Mouse (Mus musculus) heart, embryonic 12.5 days (tissue): Measurements from ENCODE around the gene Slc30a10. TPM values are rescaled to one million over a fixed set of nuclear protein-coding genes. Genes with fewer than 3 reads are reported as not detected.
A peak's percentile ranks its signal among the peaks of the same experiment; 100 is the strongest.

Source experiments
- ATAC-seq: fragments of 200-750 bp; cut with Nextera tagmentation; 2 replicates; pipeline ENCODE4 v1.8.0; 2017; ENCODE audit warnings: moderate TSS enrichment, moderate library complexity; ENCODE audit not compliant: insufficient number of reproducible peaks, low FRiP score
- H3K27ac ChIP-seq: fragments of 300-500 bp; sonication (generic); 2 replicates; pipeline ENCODE4 v1.5.1; 2016; ENCODE audit warnings: mild to moderate bottlenecking, moderate library complexity; ENCODE audit not compliant: poor library complexity, severe bottlenecking
- H3K27me3 ChIP-seq: fragments of 300-500 bp; sonication (generic); replicated peaks from 2 replicates; pipeline ENCODE4 v1.6.1; 2016; ENCODE audit warnings: mild to moderate bottlenecking, moderate library complexity
- H3K36me3 ChIP-seq: fragments of 300-500 bp; sonication (generic); 2 replicates; pipeline ENCODE4 v1.6.1; 2016; ENCODE audit warnings: mild to moderate bottlenecking, moderate library complexity
- H3K4me1 ChIP-seq: fragments of 300-500 bp; sonication (generic); replicated peaks from 2 replicates; pipeline ENCODE4 v1.6.1; 2016; ENCODE audit warnings: mild to moderate bottlenecking
- H3K4me2 ChIP-seq: fragments of 300-500 bp; sonication (generic); 2 replicates; pipeline ENCODE4 v1.6.1; 2016; ENCODE audit warnings: mild to moderate bottlenecking, moderate library complexity
- H3K4me3 ChIP-seq: fragments of 300-500 bp; sonication (generic); 2 replicates; pipeline ENCODE4 v1.5.1; 2016; ENCODE audit warnings: mild to moderate bottlenecking
- H3K9ac ChIP-seq: fragments of 300-500 bp; sonication (generic); 2 replicates; pipeline ENCODE4 v1.6.1; 2016; ENCODE audit warnings: mild to moderate bottlenecking, moderate library complexity
- H3K9me3 ChIP-seq: fragments of 300-500 bp; sonication (generic); replicated peaks from 2 replicates; pipeline ENCODE4 v1.6.1; 2016; ENCODE audit warnings: mild to moderate bottlenecking, moderate library complexity
- WGBS: fragments of 180-500 bp; shearing (Covaris S2); methylation state at CpG from one replicate; pipeline ENCODE4 v1.1.7; 2016; 5-methylcytosine and 5-hydroxymethylcytosine counted together
- polyA plus RNA-seq: library from polyadenylated mRNA; unstranded; fragments of >200 nt; fragmentation: Nextera tagmentation; extraction: Ambion mirVana; gene quantifications from 2 replicates; pipeline ENCODE4 v1.2.1, GENCODE M21; 2016

Slc30a10 gene
- polyA plus RNA-seq, 1 experiment from 2014 or later, result 1.8 TPM

GRCm38 (mm10) chr1:185438841-185439580 lies 15.6 kb upstream of the Slc30a10 start:
- Histone ChIP-seq H3K36me3 (no peaks in the 10 kb centered on the region), H3K4me2 (no peak overlapping the region), H3K27ac (no peak overlapping the region), H3K9ac (no peak overlapping the region), H3K9me3 (no peaks in the 10 kb centered on the region), H3K27me3 (peaks cover 11% of the 10 kb centered on the region; the same call in 1 of the 2 replicates), H3K4me1 (no peaks in the 10 kb centered on the region), H3K4me3 (no peak overlapping the region)
- WGBS, result 64% methylated on average over 9 of the region's 9 CpGs
- ATAC-seq, result no peak

- Histone ChIP-seq H3K9ac (no peak overlapping the region), H3K9me3 (no peaks in the 10 kb centered on the region)
- 69% methylated on average over 18 of the region's 18 CpGs for WGBS
Measured at GRCm38 (mm10) chr1:185441703-185442472, 12.8 kb upstream of the Slc30a10 start.

DNA sequence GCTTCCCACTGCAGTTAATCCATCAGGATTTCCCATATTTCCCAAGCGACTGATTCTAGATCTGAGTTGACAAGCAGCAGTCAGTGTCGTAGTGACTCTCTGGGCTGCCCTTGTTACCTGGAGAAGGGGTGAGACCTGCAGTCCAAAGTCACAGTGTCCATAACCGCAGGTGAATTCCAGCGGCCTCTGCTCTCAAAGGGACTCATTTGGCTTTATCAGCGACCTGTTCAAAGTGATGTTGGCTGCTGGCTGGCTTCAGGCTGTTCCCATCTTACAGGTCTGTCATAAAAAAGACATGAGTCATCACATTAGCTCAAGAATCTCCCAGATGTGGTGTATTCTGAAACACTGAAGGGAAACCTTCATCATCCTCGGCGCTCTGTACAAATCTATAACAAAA lies 5.7 kb upstream of the Slc30a10 start:
- no peaks in the 10 kb centered on the region for H3K36me3 ChIP-seq
- H3K27ac ChIP-seq, result no peak overlapping the region
- H3K9ac ChIP-seq, result no peak overlapping the region
- no peak overlapping the region; the same call in 1 of the 2 replicates for H3K4me2 ChIP-seq
- no peaks in the 10 kb centered on the region for H3K9me3 ChIP-seq
- H3K4me1 ChIP-seq, result no peaks in the 10 kb centered on the region
- H3K4me3 ChIP-seq, result no peak overlapping the region
- ATAC-seq, result no peak
- peaks cover 14% of the 10 kb centered on the region for H3K27me3 ChIP-seq
- 81% methylated on average over 7 of the region's 7 CpGs for WGBS

More at GRCm38 (mm10) chr1:185441703-185442472, 12.8 kb upstream of the Slc30a10 start:
- Histone ChIP-seq H3K27me3 (no peaks in the 10 kb centered on the region), H3K4me2 (no peak overlapping the region), H3K36me3 (no peaks in the 10 kb centered on the region), H3K27ac (no peak overlapping the region), H3K4me3 (no peak overlapping the region), H3K4me1 (no peaks in the 10 kb centered on the region)
- ATAC-seq, result no peak

DNA sequence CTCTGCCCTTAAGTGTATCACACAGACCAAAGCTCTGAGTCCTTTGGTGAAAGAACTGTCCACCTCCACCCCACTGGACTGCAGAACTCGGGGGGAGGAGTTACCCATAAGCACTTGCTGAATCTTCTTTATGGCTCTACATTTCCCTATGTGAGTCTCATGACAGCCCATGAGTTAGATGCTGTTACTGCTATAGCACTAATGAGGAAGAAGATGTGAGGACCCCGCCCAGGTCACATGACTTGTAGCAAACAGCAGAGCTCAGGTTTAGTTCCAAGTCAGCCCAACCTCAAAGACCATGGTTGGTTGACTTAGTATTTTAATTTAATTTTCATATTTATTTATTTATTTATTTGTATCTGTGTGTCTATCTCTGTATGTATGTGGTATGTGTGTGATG lies 4.9 kb upstream of the Slc30a10 start:
- peak; percentile 8; the same call in 1 of the 2 replicates for ATAC-seq
- Histone ChIP-seq H3K4me3 (no peak overlapping the region), H3K4me2 (peak overlapping the region; percentile 13; the same call in 1 of the 2 replicates), H3K36me3 (no peaks in the 10 kb centered on the region), H3K9ac (no peak overlapping the region), H3K27me3 (peaks cover 22% of the 10 kb centered on the region), H3K9me3 (no peaks in the 10 kb centered on the region), H3K4me1 (no peaks in the 10 kb centered on the region), H3K27ac (no peak overlapping the region)
- 69% methylated on average over 2 of the region's 2 CpGs for WGBS

GRCm38 (mm10) chr1:185451077-185451476 lies 3.6 kb upstream of the Slc30a10 start:
- ATAC-seq, result 0 out of 2 replicates have a peak, but pooled peaks have one; percentile 36
- 74% methylated on average over 8 of the region's 8 CpGs for WGBS
- no peaks in the 10 kb centered on the region for H3K36me3 ChIP-seq
- no peaks in the 10 kb centered on the region for H3K9me3 ChIP-seq
- peak overlapping the region; percentile 14; the same call in 1 of the 2 replicates for H3K4me2 ChIP-seq
- H3K27me3 ChIP-seq, result peaks cover 35% of the 10 kb centered on the region
- H3K4me3 ChIP-seq, result peak overlapping the region; percentile 19
- peaks cover 4% of the 10 kb centered on the region for H3K4me1 ChIP-seq
- H3K27ac ChIP-seq, result no peak overlapping the region
- no peak overlapping the region for H3K9ac ChIP-seq

- WGBS, result 75% methylated on average over 3 of the region's 3 CpGs
- peaks cover 39% of the 10 kb centered on the region for H3K27me3 ChIP-seq
- H3K36me3 ChIP-seq, result no peaks in the 10 kb centered on the region
- H3K9me3 ChIP-seq, result no peaks in the 10 kb centered on the region
- H3K4me1 ChIP-seq, result peaks cover 4% of the 10 kb centered on the region
- H3K4me3 ChIP-seq, result peak overlapping the region; percentile 19
- no peak overlapping the region for H3K27ac ChIP-seq
- H3K9ac ChIP-seq, result no peak overlapping the region
- H3K4me2 ChIP-seq, result 0 out of 2 replicates have a peak overlapping the region, but pooled peaks have one; percentile 14
- peak; percentile 30; the same call in 1 of the 2 replicates for ATAC-seq
Measured at GRCm38 (mm10) chr1:185451495-185451894, 3.2 kb upstream of the Slc30a10 start.

DNA sequence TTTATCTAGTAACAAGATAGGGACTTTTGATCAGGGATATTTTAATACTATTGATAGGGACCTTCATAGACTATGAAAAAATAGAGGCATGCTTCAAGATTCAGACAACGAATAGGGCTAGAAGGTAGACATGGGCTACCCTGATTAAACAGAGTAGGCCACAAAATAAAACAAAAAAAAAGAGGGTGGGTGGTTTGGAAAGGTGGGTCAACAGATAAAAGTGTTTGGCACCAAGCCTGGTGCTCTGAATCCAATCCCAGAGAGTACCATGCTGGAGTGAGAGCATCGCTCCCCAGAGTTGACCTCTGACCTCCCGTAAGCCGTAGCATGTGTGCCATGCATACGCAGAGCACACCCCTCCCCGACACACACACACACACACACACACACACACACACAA lies 2.2 kb upstream of the Slc30a10 start:
- Histone ChIP-seq H3K4me2 (no peak overlapping the region), H3K27me3 (peaks cover 49% of the 10 kb centered on the region), H3K4me3 (no peak overlapping the region), H3K9ac (no peak overlapping the region), H3K36me3 (no peaks in the 10 kb centered on the region), H3K4me1 (peaks cover 4% of the 10 kb centered on the region), H3K9me3 (no peaks in the 10 kb centered on the region), H3K27ac (no peak overlapping the region)
- ATAC-seq, result no peak
- 86% methylated on average over 6 of the region's 6 CpGs for WGBS

- 26% methylated on average over 4 of the region's 4 CpGs for WGBS
- Histone ChIP-seq H3K36me3 (no peaks in the 10 kb centered on the region), H3K9me3 (0 out of 2 replicates have a peak, but pooled peaks cover 5% of the 10 kb centered on the region), H3K4me3 (peak overlapping the region; percentile 63), H3K27me3 (peaks cover 58% of the 10 kb centered on the region), H3K4me1 (peaks cover 4% of the 10 kb centered on the region), H3K4me2 (peak overlapping the region; percentile 99), H3K27ac (no peak overlapping the region), H3K9ac (no peak overlapping the region)
- no peak for ATAC-seq
Measured at GRCm38 (mm10) chr1:185454144-185454543, 504 bp upstream of the Slc30a10 start.

- peak; percentile 53 for ATAC-seq
- WGBS, result under 1% methylated on average over 70 of the region's 71 CpGs
- peak overlapping the region; percentile 63 for H3K4me3 ChIP-seq
- H3K27ac ChIP-seq, result peak overlapping the region; percentile 53
- H3K4me1 ChIP-seq, result peaks cover 4% of the 10 kb centered on the region
- no peaks in the 10 kb centered on the region for H3K36me3 ChIP-seq
- peak overlapping the region; percentile 69 for H3K9ac ChIP-seq
- peaks cover 58% of the 10 kb centered on the region for H3K27me3 ChIP-seq
- 0 out of 2 replicates have a peak, but pooled peaks cover 5% of the 10 kb centered on the region for H3K9me3 ChIP-seq
- peak overlapping the region; percentile 99 for H3K4me2 ChIP-seq
Measured at GRCm38 (mm10) chr1:185454955-185455701, 480 bp downstream of the Slc30a10 start.

- peaks cover 58% of the 10 kb centered on the region for H3K27me3 ChIP-seq
- peak overlapping the region; percentile 63 for H3K4me3 ChIP-seq
- no peak overlapping the region for H3K27ac ChIP-seq
- peak overlapping the region; percentile 28; the same call in 1 of the 2 replicates for H3K4me2 ChIP-seq
- 0 out of 2 replicates have a peak, but pooled peaks cover 5% of the 10 kb centered on the region for H3K9me3 ChIP-seq
- no peaks in the 10 kb centered on the region for H3K36me3 ChIP-seq
- peaks cover 4% of the 10 kb centered on the region for H3K4me1 ChIP-seq
- ATAC-seq, result no peak
- WGBS, result 77% methylated on average over 9 of the region's 9 CpGs
- H3K9ac ChIP-seq, result no peak overlapping the region
Measured at GRCm38 (mm10) chr1:185456327-185456726, 1.7 kb downstream of the Slc30a10 start.
